Mouse (Mus musculus) liver, adult 2 months (tissue): ENCODE measurements at regions not wholly inside any gene's neighbourhood (a gene's known extent, or its start where the extent isn't known, plus 50 kb on each side); places are given as distances from the start of the nearest gene placed in this dataset.
"Not testable (repeated sequence)": the region's sequence is repeated elsewhere in the genome, so short reads cannot be mapped to it uniquely, and the experiment has no call there.

ENCODE experiments used
- DNase-seq: peaks from one replicate; pipeline ENCODE4 v3.0.0-alpha.2; 2011; ENCODE audit warnings: low read depth, low spot score; ENCODE audit errors: extremely low read depth
- H3K27ac ChIP-seq: fragments of 200-500 bp; replicated peaks from 2 replicates; pipeline ENCODE4 v1.5.1; 2012; ENCODE audit warnings: low read depth, mild to moderate bottlenecking, control low read depth, inconsistent platforms, low read length; ENCODE audit not compliant: insufficient read depth
- H3K27me3 ChIP-seq: fragments of 200-500 bp; 2 replicates; pipeline ENCODE4 v1.6.1; 2012; ENCODE audit warnings: mild to moderate bottlenecking, moderate library complexity, low read length, inconsistent platforms; ENCODE audit not compliant: control insufficient read depth, insufficient read depth
- H3K36me3 ChIP-seq: fragments of 200-500 bp; 2 replicates; pipeline ENCODE4 v1.6.1; 2012; ENCODE audit warnings: low read length, inconsistent platforms; ENCODE audit not compliant: control insufficient read depth, insufficient read depth
- H3K4me1 ChIP-seq: fragments of 200-500 bp; 2 replicates; pipeline ENCODE4 v1.6.1; 2011; ENCODE audit warnings: low read length; ENCODE audit not compliant: control insufficient read depth, insufficient read depth
- H3K4me3 ChIP-seq: fragments of 200-500 bp; 2 replicates; pipeline ENCODE4 v1.5.1; 2011; ENCODE audit warnings: low read depth, mild to moderate bottlenecking, control low read depth, low read length, moderate library complexity; ENCODE audit not compliant: insufficient read depth
- H3K79me2 ChIP-seq: fragments of 200-500 bp; 2 replicates; pipeline ENCODE4 v1.6.1; 2012; ENCODE audit warnings: inconsistent platforms, mild to moderate bottlenecking, low read length, moderate library complexity; ENCODE audit not compliant: control insufficient read depth, insufficient read depth
- H3K9ac ChIP-seq: fragments of 200-500 bp; 2 replicates; pipeline ENCODE4 v1.6.1; 2012; ENCODE audit warnings: low read depth, mild to moderate bottlenecking, control low read depth, inconsistent platforms, low read length
- CTCF ChIP-seq: fragments of 200-500 bp; IDR thresholded peaks from 2 replicates; pipeline ENCODE4 v1.5.1; 2011; ENCODE audit warnings: low read depth, low read length, control low read depth
- POLR2A ChIP-seq: fragments of 200-500 bp; IDR thresholded peaks from 2 replicates; pipeline ENCODE4 v1.6.1; 2011; ENCODE audit warnings: low read length, control low read depth; ENCODE audit not compliant: insufficient read depth; ENCODE audit errors: extremely low read depth
- WGBS: fragments of 180-500 bp; shearing (Covaris S2); methylation state at CpG from one replicate; pipeline ENCODE4 v1.1.7; 2018; 5-methylcytosine and 5-hydroxymethylcytosine counted together

GRCm38 (mm10) chr4:94388317-94388716 is 168.0 kb upstream of the Gm10306 start:
- TF ChIP-seq POLR2A (no peak), CTCF (no peak)

GRCm38 (mm10) chr4:94394462-94394861 is 161.9 kb upstream of the Gm10306 start:
- Histone ChIP-seq H3K27me3 (no peaks in the 10 kb centered on the region), H3K4me1 (no peaks in the 10 kb centered on the region), H3K79me2 (no peaks in the 10 kb centered on the region), H3K36me3 (no peaks in the 10 kb centered on the region), H3K9ac (no peak overlapping the region), H3K4me3 (no peak overlapping the region), H3K27ac (no peak overlapping the region)
- no peak for TF ChIP-seq CTCF
- no peak for TF ChIP-seq POLR2A
- 77% methylated on average over 2 of the region's 2 CpGs for WGBS
- DNase-seq = no peak

More at GRCm38 (mm10) chr4:94388317-94388716, 168.0 kb upstream of the Gm10306 start:
- Histone ChIP-seq H3K4me1 (no peaks in the 10 kb centered on the region), H3K36me3 (no peaks in the 10 kb centered on the region), H3K27ac (no peak overlapping the region), H3K9ac (no peak overlapping the region), H3K27me3 (no peaks in the 10 kb centered on the region), H3K79me2 (no peaks in the 10 kb centered on the region), H3K4me3 (no peak overlapping the region)
- no peak for DNase-seq
- WGBS = 43% methylated on average over 2 of the region's 2 CpGs

GRCm38 (mm10) chr4:94397284-94397683 is 159.1 kb upstream of the Gm10306 start:
- Histone ChIP-seq H3K9ac (no peak overlapping the region), H3K79me2 (no peaks in the 10 kb centered on the region), H3K27me3 (no peaks in the 10 kb centered on the region), H3K4me1 (no peaks in the 10 kb centered on the region), H3K4me3 (no peak overlapping the region), H3K27ac (no peak overlapping the region), H3K36me3 (no peaks in the 10 kb centered on the region)
- 40% methylated on average over 2 of the region's 2 CpGs for WGBS
- TF ChIP-seq POLR2A = no peak
- no peak for TF ChIP-seq CTCF
- DNase-seq = no peak

GRCm38 (mm10) chr4:94406922-94407321 is 149.4 kb upstream of the Gm10306 start:
- Histone ChIP-seq H3K79me2 (no peaks in the 10 kb centered on the region), H3K4me1 (no peaks in the 10 kb centered on the region), H3K9ac (no peak overlapping the region), H3K4me3 (no peak overlapping the region), H3K27me3 (no peaks in the 10 kb centered on the region), H3K36me3 (no peaks in the 10 kb centered on the region), H3K27ac (no peak overlapping the region)
- WGBS = 96% methylated on average over 1 of the region's 1 CpGs
- DNase-seq = no peak
- TF ChIP-seq CTCF (no peak), POLR2A (no peak)

GRCm38 (mm10) chr4:94407503-94407902 is 148.8 kb upstream of the Gm10306 start:
- H3K9ac ChIP-seq = no peak overlapping the region
- no peaks in the 10 kb centered on the region for H3K27me3 ChIP-seq
- no peak overlapping the region for H3K4me3 ChIP-seq
- H3K36me3 ChIP-seq = no peaks in the 10 kb centered on the region
- WGBS = 88% methylated on average over 4 of the region's 4 CpGs
- H3K27ac ChIP-seq = no peak overlapping the region
- TF ChIP-seq CTCF (no peak), POLR2A (no peak)
- no peaks in the 10 kb centered on the region for H3K79me2 ChIP-seq
- DNase-seq = no peak
- H3K4me1 ChIP-seq = no peaks in the 10 kb centered on the region

- Histone ChIP-seq H3K9ac (no peak overlapping the region), H3K27me3 (no peaks in the 10 kb centered on the region), H3K4me1 (no peaks in the 10 kb centered on the region), H3K4me3 (no peak overlapping the region), H3K36me3 (no peaks in the 10 kb centered on the region), H3K27ac (no peak overlapping the region), H3K79me2 (no peaks in the 10 kb centered on the region)
- 86% methylated on average over 2 of the region's 2 CpGs for WGBS
- no peak for DNase-seq
- TF ChIP-seq POLR2A (no peak), CTCF (no peak)
Measured at GRCm38 (mm10) chr4:94412661-94413060, 143.7 kb upstream of the Gm10306 start.

- not testable (repeated sequence) for DNase-seq
Measured at GRCm38 (mm10) chr4:94425525-94425924, 130.8 kb upstream of the Gm10306 start.

More at GRCm38 (mm10) chr4:94425525-94425924, 130.8 kb upstream of the Gm10306 start:
- not testable (repeated sequence) for H3K9ac ChIP-seq, H3K27ac ChIP-seq, H3K79me2 ChIP-seq, H3K27me3 ChIP-seq, H3K36me3 ChIP-seq, H3K4me1 ChIP-seq, H3K4me3 ChIP-seq
- WGBS = 76% methylated on average over 10 of the region's 10 CpGs
